Mouse (Mus musculus): ENCODE data around the gene 2610008E11Rik.
"Not testable (repeated sequence)": the region's sequence is repeated elsewhere in the genome, so short reads cannot be mapped to it uniquely, and the experiment has no call there.

The 2610008E11Rik gene

GRCm38 (mm10) chr10:79097161-79097754 lies at the start of gene 2610008E11Rik:
Gene 2610008E11Rik (minus strand): TSS chr10:79097600.
- DNase-seq (ENCODE audit: low read depth, low spot score): peak; percentile 97

DNA sequence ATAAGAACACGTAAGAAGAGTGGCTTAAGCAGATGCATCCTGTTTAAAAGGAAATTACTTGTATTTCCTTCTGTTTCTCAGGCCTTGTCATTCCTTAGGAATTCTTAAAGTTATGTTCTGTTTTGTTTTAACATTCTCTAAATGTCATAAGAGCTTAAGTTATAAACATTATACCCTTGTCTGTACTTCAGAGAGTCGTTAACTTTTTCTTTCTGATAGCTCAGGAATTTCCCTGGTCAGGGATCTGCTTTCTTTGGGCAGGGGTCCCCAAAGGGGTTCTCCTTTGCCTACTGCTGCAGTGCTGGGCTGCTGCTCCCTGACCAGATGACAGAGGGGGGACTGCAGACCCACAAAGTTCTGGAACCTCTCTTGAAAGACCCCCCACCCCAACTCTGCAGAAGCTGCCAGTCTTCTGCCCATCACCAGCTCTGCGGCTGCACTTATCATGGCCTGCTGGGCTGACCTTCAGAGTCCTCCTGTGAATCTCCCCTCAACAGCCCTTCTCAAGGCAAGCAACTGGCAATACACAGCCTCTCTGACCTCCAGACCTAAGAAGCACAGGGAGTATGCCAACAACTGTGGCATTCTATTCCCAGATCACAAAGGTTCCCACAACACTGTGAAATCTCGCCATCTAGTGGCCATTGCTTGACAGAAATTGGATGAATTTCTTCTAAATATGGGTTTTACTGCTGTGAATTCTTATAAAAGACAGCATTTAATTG lies 18.9 kb upstream of the 2610008E11Rik start:
- DNase-seq (ENCODE audit: low read depth, low spot score): peak; percentile 64

DNA sequence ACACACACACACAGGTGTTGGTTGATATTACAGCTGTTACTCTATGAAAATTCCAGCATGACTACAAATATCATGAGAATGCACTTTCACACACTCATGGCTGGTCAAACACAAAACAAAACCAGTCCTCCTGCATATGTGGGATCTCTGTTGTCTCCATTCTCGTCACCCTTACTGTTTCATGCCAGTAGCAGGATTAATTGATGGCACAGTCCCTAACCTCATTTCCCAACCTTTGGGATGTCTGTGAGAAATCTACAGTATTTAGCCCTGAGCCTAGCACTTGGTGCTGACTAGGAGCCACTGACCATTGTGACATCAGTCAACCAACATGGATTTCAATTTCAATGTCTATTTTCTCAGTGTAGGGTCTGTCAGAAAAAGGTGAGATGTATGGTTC lies 17.7 kb upstream of the 2610008E11Rik start:
- no peak for DNase-seq (ENCODE audit: low read depth, low spot score)

GRCm38 (mm10) chr10:79110482-79110881 lies 13.1 kb upstream of the 2610008E11Rik start:
- no peak for DNase-seq (ENCODE audit: low read depth, low spot score)

- no peak for DNase-seq (ENCODE audit: low read depth, low spot score)
These were observed 11.8 kb upstream of the 2610008E11Rik start for GRCm38 (mm10) chr10:79109156-79109555.

DNA sequence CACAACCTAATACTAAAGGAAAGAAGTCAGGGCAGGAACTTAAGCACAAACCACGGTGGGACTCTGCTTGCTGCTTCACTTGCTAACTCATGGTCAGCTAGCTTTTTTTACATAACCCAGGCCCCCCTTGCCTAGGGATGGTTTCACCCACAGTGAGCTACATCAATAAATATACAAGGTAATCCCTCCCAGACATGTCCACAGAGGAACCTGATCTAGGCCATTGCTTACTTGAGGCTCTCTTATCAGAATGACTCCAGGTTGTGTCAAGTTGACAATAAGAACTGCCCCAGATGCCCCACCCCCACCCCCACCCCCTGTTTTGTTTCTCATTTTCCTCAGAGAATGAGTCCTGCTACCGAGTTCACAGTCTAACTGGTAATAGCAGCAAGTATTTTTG lies 10.1 kb upstream of the 2610008E11Rik start:
- DNase-seq (ENCODE audit: low read depth, low spot score): no peak

DNA sequence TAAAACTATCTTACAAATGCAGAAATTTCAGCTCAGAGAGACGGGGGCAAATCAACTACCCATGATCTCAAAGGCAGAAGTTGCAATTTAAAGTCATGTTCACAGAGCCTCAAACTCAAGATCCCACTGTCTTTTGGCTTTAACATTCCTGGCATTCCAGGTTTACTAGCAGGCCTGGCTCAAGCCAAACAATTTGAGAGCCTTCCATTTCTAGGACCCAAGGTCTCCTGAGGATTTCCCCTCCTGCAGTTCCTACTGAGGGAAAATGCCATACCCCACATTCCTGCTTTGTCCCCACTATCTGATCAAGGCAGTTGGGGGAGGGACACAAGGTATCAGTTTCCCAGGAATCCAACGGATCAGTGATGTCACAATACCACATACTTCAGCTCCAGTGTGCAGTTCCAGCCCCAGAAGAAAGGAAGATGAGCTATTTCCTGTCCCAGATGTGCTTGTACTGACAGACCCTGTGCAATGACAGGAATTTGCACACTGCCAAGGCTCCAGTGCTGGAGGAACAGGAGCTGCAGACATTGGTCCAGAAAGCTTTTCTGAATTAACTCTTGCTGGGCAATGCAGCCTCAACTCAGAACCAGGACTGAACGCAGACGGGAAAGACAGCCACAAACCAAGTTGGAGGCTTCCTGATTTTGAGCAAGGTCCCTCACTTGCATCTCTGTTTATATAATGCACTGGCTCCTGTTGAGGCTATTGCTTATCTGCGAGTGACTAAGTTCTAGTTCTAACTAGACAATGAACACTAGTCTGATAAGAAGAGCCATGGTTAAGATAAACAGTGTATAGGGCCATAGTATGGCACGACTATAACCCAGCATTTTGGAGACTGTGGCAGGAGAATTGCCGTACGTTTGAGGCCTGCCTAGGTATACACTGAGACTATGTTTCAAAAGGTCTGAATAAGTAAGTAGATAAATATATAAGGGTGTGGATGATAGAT lies 9.2 kb upstream of the 2610008E11Rik start:
- peak; percentile 18 for DNase-seq (ENCODE audit: low read depth, low spot score)

DNA sequence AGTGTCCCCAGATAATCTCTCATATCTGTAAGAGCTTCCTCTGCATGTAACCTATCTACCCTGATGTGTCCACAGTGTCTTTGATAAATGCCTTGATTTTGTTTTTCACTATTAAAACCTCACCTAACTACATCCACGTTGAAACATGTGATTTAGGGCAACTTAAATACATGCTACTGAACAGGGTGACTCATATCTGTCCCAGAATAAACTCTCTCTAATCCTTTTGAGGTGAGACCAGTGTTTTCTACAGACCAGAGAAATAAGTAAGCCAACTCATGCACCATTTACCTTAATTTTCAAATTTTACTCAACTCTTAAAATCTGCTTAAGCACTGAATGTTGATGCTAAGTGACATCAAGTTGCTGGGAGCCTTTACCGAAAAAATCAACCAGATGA lies 694 bp downstream of the 2610008E11Rik start:
- no peak for DNase-seq (ENCODE audit: low read depth, low spot score)

- DNase-seq (ENCODE audit: low read depth, low spot score): peak; percentile 58
These were observed 5.7 kb downstream of the 2610008E11Rik start for GRCm38 (mm10) chr10:79091731-79092130.

DNA sequence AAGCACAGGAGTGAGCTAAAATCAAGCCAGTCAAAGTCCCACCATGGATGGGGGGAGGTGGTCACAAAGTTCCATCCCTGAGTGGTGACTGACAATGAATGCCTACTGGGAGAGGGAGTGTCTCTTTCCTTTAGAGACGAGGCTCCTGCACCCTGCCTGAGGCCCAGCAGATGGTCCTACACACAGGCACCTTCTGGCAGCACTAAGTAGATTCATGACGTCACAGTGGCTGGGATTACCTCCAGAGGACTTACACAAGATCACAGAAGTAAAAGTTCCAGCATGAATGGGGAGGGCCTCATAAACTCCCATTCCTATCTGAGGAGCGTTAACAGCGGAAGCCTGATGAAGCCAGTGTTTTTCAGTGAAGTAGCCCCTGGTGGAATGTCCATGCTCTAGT lies 8.4 kb downstream of the 2610008E11Rik start:
- no peak for DNase-seq (ENCODE audit: low read depth, low spot score)

DNA sequence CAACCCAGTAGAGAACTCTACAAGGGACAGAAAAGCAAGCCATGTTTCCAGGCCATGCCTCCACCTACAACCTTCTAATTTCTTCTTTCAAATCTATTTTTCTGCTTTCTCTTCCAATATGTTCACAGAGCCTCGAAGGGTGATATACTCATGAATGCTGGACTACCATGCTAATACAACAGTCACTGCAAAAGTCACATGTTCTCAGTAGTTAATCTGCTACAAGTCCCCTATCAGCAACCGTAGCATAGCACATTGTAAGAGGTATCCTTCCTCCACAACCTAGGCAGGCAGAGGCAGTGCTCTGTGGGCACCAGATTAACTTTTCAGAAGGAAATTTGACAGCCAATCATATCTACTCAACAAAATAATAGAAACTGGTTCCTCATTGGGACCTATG lies 10.8 kb downstream of the 2610008E11Rik start:
- DNase-seq (ENCODE audit: low read depth, low spot score): no peak

DNA sequence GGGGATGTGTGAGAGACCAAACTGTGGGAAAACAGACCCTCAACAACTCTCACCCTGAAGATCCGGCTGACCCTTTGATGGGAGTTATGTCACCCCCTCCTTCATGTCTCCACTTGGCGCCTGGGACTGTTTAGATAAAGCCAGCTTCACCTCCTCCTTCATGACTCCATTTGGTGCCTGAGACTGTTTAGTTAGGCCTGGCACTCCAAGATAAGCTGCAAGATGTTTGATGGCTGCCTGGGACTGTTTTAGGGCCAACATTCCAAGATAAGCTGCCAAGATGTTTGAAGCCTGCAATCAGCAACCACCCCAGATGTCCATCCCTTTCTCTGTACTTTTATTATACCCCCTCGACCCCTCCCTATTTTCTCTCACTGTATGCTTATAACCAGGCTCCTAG lies 40.0 kb downstream of the 2610008E11Rik start:
- DNase-seq (ENCODE audit: low read depth, low spot score): not testable (repeated sequence)

DNA sequence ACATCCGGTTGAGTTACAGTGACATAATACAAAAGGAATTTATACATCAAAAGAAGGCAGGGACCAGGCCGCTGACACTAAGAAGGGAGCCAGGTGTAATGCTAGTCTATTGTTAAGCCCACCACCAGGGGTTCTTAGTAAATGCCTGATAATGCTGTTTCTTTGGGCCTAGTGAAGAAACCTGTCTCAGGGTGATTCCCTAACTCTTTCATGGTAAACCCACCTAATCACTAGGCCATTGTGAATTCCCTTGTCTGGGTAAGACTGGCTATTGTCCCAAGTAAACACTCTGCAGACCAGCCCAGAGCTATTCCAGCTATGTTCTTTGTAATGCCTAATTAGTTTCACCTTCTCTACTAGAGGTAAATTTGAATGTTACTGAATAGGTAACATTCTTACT lies 54.9 kb downstream of the 2610008E11Rik start:
- peak; percentile 91 for DNase-seq (ENCODE audit: low read depth, low spot score)

GRCm38 (mm10) chr10:79028441-79028840 lies 69.0 kb downstream of the 2610008E11Rik start, which contains the start of gene Olfr57:
Gene Olfr57 (plus strand): TSS chr10:79028741.
- DNase-seq (ENCODE audit: low read depth, low spot score): no peak
